Mouse (Mus musculus): ENCODE measurements around the gene Glis1.
"Not testable (repeated sequence)": the region's sequence is repeated elsewhere in the genome, so short reads cannot be mapped to it uniquely, and the experiment has no call there.

The Glis1 gene

DNA sequence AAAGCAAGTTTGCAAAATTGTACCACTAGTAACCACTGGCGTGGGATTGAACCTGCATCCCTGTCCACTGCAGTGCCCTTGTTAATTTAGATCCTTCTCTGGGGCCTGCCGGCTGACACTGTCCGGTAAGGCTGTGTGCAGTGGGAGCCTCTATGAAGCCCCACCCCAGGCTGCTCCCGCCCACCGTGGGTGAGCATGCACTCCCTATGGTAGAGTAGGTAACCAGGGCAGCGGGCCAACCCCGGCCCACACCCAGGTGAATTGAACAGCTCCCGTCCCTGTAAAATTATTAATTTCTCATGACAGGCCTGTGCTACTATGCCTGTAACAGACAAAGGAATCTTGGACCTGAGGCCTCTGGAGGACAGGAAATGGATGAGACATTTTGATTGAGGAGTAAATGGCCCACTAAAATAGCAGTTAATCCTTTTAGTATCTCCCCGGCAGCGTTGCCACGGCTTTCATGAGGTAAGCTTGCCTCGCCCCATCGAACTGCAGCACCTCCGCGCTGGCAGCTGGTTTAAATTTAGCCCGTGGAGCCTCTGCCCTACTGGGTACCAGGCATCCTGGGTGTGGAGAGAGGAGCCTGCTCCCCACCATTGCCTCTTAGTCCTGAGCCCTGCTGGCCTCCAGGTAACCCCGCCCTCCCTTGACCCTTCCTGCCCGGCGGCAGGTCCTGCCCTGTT is 136.1 kb downstream of the Glis1 start:
- in situ Hi-C loops (cut with MboI; ENCODE audit: low sequenced_read_pairs): no loop called here

DNA sequence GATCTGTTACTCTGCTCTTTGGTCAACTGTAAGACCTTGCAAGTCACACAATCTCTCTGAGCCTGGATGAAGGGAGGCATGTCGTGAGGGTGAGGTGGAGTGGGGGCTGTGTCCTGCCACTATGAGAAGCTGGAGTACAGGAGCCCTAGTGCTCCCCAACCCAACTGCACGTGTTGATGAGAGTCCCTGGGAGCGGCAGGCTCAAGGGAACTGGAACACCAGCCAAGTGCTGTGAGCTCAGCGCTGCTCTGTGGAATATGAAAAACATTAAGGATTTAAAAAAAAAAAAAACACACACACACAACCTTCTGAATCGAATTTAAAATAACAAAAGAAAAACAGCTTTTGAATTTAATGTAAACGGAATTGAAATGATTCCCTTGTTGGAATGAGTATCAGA is 141.4 kb downstream of the Glis1 start:
- in situ Hi-C loops (cut with MboI; ENCODE audit: low sequenced_read_pairs): no loop called here

DNA sequence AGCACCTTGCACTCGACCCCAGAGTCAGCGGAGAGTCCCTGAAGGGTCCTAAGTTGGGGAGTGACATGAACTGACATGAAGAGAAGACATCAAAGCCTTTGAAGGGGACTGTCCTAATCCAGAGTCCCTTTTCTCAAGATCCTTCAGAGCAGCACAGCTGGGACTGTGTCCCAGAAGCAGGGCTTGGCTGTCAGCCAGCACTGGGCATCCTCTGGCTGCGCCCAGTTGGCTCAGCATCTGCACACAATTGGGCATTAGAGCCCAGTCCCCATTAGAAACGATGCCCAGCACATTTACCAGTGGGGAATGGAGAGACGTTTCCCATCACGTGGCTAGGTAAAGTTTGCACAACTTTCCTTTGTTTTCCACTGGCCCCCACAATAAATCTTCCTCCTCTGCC is 142.4 kb downstream of the Glis1 start:
- in situ Hi-C loops (cut with MboI; ENCODE audit: low sequenced_read_pairs): no loop called here

DNA sequence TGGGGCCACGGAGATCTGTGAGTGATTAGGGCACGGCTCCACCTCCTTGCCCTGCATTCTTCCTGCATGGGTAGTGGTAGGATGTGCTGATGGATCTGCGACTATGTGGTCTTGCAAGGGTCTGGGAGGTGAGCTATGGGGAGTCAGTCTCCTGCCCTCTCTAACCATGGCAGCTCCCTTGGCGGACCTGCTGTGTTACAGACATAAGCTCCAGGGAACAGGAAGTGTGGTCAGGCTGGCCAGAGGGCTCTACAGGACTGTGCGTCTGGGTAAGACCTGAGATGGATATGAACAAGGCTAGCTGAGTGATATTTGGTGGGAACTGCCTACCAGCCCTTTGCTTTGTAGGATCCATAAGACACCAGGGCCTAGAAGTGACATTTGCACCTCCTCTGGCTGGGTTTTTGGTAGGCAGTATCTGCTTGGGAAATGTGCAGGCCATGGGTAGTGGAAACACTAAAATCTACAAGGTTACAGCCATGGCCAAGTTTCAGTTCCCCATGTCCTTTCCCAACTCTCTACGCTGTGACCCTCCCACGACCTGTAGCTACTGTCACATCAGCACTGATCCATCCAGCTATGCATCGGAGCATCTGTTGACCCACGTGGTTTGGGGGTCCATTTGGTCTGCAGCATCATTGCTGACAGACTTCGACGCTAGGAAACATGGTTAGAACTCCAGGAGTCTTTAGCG is 142.9 kb downstream of the Glis1 start:
- in situ Hi-C loops (cut with MboI; ENCODE audit: low sequenced_read_pairs): no loop called here

DNA sequence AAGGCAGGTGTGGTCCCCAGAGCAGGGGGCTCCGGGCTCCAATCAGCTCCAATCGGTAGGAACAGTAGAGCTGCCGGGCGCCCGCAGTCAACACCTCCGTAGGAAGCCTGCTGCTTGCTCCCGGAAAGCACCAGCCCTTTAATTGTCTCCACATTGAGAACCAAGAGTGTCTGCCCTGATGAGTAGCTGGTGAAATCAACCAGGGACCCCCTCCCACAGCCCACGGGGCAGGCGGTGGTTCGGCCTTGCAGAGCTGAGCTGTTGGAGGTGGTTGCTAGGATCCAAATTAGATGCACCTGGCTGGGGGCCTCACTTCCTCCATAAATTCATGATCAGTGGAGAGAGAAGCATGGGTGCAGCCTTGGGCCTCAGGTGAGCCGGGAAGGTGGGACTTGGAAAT is 146.5 kb downstream of the Glis1 start:
- in situ Hi-C loops (cut with MboI; ENCODE audit: low sequenced_read_pairs): no loop called here

DNA sequence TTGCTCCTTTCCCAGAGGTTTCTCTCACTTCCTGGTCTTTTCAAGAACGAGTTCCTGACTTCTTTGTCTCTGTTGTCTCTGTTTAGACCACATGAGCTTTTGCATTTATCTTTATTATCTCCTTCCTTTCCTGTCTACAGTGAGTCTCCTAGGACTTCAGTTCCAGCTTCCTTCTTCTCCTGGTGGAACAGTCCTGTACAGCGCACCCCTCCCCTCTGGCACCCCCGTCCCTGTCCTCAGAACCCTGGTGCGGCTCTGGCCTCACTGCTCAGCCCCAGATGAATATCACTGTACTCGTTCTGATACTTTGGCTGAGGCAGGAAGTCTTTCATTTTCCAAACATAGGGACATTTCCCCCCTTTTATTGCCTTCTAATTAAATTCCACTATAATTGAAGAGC is 152.0 kb downstream of the Glis1 start:
- in situ Hi-C loops (cut with MboI; ENCODE audit: low sequenced_read_pairs): no loop called here

DNA sequence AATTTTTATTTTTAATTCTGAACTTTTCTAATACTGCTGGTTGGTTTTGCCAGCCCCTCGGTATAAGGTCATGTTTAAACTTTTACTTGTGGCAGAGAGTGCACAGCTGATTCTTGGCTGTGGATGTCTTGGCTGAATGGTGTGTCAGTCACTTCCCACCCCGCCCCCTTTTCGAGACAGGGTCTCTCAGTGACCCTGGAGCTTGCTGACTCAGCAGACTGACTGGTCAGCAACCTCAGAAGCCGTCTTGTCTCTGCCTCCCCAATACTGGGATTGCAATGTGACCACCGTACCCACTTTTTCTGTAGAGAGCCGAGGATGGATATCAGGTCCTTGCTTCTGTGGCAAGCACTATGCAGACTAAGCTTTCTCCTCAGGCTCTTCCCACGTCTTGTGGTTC is 154.2 kb downstream of the Glis1 start:
- in situ Hi-C loops (cut with MboI; ENCODE audit: low sequenced_read_pairs): no loop called here

DNA sequence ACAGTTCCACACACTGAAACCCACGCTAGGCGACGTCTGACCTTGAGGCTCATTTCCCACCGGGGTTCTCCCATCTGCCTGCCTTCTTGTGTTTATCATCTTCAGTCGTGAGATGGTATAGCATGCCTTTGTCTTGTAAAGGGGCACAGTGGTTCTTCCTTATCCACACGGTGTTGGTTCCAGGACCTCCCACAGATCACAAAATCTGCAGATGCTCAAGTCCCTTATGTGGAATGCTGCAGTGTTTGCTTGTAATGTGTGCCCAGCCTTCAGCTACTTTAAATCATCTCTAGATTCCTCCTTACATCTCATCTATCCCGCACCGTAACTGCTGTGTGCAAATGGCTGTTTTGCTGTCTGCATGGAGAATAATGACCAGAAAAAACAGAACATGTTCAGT is 154.7 kb downstream of the Glis1 start:
- in situ Hi-C loops (cut with MboI; ENCODE audit: low sequenced_read_pairs): no loop called here

DNA sequence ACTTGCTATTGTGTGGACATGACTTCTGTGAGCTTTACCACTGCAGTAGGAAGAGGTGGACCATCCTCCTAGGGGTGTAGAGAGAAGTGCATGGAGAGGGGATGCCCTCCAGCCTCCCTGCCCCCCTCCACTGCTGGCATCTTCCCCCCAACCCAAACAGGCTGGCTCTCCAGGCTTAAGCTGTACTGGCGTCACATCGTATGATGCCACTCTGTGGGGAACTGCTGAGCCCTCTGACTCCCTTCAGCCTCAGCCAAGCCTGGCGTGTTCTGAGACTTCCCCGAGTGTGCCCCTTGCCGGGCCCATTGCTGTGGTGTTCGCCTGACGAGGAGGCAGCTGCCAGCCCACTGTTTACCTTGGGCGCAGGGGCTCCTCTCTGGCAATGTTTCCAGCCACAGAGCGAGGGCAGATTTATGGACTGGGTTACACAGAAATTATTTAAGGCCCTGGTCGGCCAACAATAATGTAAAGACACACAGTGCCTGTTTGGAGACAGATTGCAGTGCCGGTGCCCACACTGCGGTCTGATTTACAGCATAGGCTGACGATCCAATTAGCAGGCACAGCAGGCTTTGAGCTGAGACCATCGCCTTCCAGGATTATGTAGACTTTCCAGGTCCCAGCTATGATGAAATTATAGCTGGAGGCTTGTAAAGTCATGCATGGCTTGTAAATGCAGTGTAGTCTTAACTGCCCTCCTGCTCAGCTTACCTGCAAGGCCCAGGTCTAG is 156.6 kb downstream of the Glis1 start:
- in situ Hi-C loops (cut with MboI; ENCODE audit: low sequenced_read_pairs): no loop called here

DNA sequence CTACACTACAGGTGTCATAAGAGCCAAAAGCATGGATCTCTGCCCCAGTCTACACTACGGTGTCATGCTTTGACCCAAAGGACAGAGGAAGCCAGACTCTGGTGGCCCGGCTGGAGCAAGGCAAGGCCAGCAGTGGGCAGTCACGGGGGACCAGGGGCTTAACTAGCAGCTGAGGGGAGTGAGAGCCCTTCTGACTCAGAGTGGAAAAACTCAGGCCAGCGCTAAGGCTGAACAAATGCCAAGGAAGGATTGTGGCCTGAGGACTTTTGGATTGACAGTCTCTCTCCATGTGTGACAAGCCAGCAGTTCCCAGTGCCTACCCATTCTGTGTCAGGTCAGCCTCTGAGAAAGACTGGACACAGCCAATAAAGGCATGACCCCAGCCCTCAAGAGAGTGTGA is 159.0 kb downstream of the Glis1 start:
- in situ Hi-C loops (cut with MboI; ENCODE audit: low sequenced_read_pairs): no loop called here

DNA sequence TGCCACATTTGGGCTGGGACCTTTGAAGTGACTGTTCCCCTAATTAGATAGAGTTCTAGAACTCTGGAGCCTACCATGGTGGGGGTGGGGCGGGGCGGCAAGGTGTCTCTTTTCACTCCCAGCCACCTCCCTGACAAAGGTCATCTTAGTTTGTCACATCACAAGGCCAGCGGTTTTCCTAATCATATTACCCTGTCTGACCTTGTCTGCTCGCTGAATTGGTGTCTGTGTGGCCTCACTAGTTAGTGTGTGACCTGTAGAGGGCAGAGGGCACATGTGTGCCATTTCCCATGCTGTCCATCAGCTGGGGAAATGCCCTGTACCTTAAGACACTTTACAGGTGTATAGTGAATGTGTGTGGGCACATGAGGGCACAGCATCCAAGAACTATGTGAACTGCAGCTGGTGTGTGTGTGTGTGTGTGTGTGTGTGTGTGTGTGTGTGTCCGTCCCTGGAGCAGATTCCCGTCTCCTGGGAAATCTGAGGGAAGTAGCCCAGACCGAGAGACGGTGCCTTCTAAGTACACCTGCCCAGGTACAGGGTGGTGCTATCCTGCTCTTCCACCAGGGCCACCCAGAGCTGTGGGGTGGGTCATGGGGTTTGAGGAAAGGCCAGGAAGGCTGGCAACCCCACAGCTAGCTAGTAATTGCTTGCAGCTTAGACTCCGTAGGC is 163.0 kb downstream of the Glis1 start:
- in situ Hi-C loops (cut with MboI; ENCODE audit: low sequenced_read_pairs): no loop called here

DNA sequence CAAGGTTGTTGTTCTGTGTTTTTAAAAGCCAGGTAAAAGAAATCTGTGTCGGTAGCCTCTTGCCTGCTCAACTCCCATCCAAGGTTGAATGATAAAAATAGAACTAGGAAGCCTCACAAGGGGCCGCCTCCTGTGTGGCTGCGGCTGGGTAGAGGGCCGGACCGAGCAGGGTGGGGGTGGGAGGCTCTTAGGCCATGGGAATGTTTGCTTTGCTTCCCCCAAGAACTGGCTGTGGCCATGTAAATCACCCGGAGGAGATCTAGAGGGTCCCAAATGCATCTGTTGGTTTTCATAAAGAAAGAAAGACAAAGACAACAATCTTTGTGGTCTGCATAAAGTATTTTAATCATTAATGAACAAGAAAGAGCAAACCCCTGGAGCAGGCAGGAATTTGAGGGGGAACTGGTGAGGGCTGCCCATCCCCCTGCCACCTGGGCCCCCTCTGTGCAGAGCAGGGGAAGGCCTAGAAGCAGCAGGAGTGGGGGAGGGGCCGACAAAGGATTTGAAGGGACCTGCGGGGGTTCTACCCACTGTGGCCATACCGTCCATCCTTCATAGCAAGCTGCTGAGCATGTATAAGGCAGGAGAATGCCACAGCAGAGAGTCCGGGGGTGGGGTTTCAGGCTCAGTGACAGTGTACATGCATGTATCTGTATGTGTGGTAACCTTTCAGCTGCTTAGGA is 163.6 kb downstream of the Glis1 start:
- in situ Hi-C loops (cut with MboI; ENCODE audit: low sequenced_read_pairs): no loop called here

DNA sequence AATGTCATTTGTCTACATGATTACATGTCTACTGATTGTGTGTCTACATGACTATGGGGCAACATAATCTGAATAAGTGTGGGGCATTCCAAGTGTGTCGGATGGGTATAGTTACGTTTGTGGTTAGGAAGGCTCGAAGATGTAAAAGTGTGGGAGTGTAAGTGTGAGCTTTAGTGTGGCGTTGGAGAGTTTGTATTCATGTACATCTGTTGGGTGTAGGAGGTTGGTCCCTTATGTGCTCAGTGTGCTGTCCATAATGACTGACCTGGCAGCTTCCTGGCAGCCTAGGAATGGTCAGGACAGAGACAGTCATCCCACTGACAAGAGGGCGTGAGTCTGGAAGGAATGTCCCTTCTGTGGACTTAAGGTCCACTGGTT is 164.2 kb downstream of the Glis1 start:
- in situ Hi-C loops (cut with MboI; ENCODE audit: low sequenced_read_pairs): not testable (repeated sequence)

DNA sequence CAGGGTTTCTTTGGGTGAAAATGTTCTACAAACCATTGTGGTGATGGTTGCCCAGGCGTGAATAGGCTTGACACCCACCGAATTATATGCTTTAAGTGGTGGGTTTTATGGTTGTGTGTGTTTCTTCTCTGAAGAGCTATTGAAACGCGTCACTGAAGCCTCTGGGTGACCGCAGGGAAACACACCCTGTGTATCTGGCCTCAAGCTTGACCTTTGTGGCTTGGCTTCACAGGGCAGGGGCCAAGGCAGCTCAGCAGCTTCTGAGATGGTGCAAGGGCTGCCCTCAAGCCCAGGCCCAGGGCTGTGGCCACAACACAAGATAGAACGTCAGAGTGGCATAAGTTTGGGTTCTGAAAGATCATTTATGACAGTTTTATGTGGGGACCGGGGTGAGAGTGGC is 167.9 kb downstream of the Glis1 start:
- in situ Hi-C loops (cut with MboI; ENCODE audit: low sequenced_read_pairs): no loop called here

DNA sequence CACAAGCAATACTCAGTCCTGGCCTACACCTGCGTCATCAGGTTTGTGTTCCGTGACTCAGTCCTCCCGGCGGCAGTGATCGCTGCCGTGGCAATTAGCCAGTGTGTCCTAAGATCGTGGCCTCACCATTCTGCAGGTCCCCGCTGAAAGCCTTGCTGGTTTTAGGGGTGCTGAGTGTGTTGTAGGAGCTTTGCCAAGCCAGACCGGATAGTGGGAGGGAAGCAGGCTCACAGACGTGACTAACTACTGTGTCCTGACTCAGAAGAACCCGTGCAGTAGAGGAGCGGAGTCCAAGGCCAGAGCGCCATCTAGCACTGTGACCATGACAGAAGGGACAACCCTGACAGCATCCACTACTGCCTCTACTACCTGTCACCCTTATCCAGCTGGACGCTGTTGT is 168.4 kb downstream of the Glis1 start:
- in situ Hi-C loops (cut with MboI; ENCODE audit: low sequenced_read_pairs): no loop called here

DNA sequence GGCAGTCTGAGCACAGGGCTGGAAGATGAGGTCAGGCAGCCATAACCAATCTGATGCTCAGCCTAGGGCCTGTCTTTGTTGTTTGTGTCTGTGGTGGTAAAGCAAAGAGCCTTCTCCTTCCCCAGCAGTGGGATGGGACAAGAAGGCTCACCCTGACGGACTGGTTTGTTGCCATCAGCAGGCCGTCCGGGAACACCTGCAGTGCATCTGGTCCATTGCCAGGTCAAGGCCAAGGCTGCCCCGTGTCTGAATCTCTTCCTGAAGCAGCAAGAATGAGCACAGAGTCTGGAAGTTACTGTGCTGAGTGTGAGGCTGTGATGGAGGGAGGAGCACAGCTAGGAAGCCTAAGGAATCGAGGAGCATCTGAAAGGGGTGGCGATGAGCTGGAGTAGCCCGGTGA is 168.8 kb downstream of the Glis1 start:
- in situ Hi-C loops (cut with MboI; ENCODE audit: low sequenced_read_pairs): no loop called here

DNA sequence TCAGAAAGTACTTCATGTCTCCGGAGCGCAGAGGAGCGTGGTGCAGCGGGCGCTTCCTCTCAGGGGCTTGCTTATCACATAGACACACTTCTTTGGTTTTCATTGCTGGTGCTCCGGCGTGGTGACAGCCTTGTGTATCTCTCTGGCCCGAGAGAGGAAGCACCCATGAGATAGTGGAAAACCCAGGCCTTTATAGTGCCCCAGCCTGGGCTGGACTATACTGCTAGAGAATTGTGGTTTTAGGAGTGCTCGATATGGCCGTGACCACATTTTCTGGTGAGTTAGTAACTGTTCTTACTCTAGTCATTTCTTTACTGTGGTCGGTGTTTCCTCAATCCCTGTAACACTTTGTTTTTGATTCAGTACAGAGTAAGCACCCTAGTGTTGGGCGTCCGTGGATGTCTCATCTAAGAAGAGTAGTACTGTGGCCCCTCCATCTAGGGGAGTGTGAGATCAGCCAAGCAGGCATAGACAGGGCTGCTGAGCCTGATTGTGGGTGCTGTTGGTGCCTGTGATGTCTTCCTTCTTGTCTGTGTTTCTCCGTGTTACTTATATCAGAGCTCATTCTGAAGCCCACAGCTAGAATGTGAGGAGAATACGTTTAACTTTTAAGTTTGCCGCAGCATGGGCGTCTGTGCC is 171.7 kb downstream of the Glis1 start:
- in situ Hi-C loops (cut with MboI; ENCODE audit: low sequenced_read_pairs): no loop called here

DNA sequence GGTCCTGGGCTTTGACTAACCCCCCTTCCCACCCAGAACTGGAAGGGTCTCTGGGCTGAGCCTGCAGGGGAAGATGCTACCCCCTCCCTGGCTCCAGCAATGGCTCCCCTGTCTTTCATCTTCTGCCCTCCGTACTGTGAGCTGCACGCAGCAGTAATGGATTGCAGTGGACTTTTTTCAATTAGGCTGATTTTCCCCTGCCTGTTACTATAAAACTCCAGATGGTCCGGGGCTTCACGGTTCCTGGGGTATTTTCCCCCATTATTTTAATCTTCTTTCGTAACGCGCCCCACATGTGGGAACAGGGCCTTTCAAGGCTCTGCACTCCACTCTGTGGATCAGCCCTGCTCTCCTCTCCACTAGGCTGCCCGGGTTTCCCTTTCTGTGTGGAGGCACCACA is 175.4 kb downstream of the Glis1 start:
- in situ Hi-C loops (cut with MboI; ENCODE audit: low sequenced_read_pairs): no loop called here

DNA sequence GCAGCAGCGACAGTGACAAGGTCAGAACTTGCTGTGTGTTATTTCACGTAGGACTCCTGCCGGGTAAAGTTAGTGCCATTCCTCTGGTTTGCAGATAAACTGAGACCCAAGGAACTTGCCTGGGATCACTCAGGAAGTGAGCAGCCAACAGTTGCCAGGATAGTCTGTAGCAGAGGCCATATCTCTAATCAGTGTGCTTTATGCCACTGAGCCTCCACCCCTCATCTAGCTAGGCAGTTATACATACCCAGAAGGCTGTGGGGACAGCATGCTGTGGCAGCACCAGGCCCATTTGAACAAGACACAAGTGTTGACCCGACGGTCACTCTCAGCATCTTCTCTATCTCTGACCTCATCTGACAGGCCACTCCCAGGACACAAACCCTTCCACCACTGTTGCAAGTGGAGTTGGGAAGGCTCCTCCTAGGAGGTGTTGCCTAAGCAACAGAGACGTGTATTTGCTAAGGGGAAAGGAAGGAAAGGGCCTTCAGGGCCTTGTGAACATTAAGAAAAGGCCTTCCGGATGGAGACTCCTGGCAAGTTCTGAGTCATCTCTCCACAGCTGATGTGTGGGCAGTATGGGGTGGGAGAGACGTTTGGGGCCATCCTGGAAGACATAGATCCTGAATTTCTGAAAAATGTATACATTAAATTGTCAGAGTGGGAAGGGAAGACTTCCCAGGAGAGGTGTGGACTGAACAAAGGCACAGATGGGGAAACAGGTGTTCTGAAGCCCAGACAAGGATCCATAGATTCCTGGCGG is 177.7 kb downstream of the Glis1 start:
- in situ Hi-C loops (cut with MboI; ENCODE audit: low sequenced_read_pairs): no loop called here

Data from CH12F3 (cell line).